Mouse (Mus musculus): ENCODE results near the gene Naa15. TPM values are rescaled to one million over a fixed set of nuclear protein-coding genes. Genes with fewer than 3 reads are reported as not detected.
A peak's percentile ranks its signal among the peaks of the same experiment; 100 is the strongest.
"Not testable (repeated sequence)": the region's sequence is repeated elsewhere in the genome, so short reads cannot be mapped to it uniquely, and the experiment has no call there.

Naa15 gene
- polyA plus RNA-seq, 1 experiment from 2014 or later, result 27.9 TPM

GRCm38 (mm10) chr3:51399531-51399930, 15.4 kb upstream of the Naa15 start:
- WGBS, result 58% methylated on average over 4 of the region's 4 CpGs

DNA sequence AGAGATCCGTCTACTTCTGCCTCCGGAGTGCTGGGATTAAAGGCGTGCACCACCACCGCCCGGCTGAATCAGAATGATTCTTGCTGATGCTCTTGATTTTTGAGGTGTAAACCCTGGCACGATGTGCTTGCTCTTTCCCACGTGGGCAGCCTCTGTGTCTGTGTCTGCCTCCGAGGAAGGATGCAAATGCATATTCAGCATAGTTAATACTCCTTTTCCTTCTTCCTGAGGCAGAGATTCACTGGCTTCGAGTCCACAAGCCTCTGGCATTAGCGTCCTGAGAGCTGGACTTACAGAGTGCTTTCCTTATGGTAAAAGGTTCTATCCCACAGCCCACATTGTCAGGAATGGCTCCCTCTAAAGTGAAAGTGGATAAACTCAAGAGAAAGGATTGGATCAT, 14.3 kb upstream of the Naa15 start:
- H3K36me3 ChIP-seq (ENCODE audit: control insufficient read depth, insufficient read depth, low read length), result peaks cover 6% of the 10 kb centered on the region; the same call in 1 of the 2 replicates
- no peaks in the 10 kb centered on the region for H3K9me3 ChIP-seq (ENCODE audit: control insufficient read depth, low read length)
- WGBS, result 78% methylated on average over 10 of the region's 10 CpGs
- ATAC-seq, result no peak
- no peak overlapping the region for H3K4me2 ChIP-seq (ENCODE audit: low read depth, low read length)
- no peak overlapping the region for H3K27ac ChIP-seq (ENCODE audit: low read length)
- no peak overlapping the region for H3K4me3 ChIP-seq (ENCODE audit: low read length)
- H3K9ac ChIP-seq (ENCODE audit: low read depth, low read length), result no peak overlapping the region
- H3K27me3 ChIP-seq (replicated peaks; ENCODE audit: control insufficient read depth, insufficient read depth, low read length), result no peaks in the 10 kb centered on the region; the same call in 1 of the 2 replicates
- H3K4me1 ChIP-seq (ENCODE audit: control insufficient read depth, insufficient read depth, low read length), result peaks cover 4% of the 10 kb centered on the region

More at GRCm38 (mm10) chr3:51399531-51399930, 15.4 kb upstream of the Naa15 start:
- Histone ChIP-seq H3K27ac (ENCODE audit: low read length) (no peak overlapping the region), H3K27me3 (replicated peaks; ENCODE audit: control insufficient read depth, insufficient read depth, low read length) (no peaks in the 10 kb centered on the region; the same call in 1 of the 2 replicates), H3K4me3 (ENCODE audit: low read length) (no peak overlapping the region), H3K4me2 (ENCODE audit: low read depth, low read length) (no peak overlapping the region), H3K9ac (ENCODE audit: low read depth, low read length) (no peak overlapping the region), H3K9me3 (ENCODE audit: control insufficient read depth, low read length) (no peaks in the 10 kb centered on the region), H3K36me3 (ENCODE audit: control insufficient read depth, insufficient read depth, low read length) (peaks cover 6% of the 10 kb centered on the region; the same call in 1 of the 2 replicates), H3K4me1 (ENCODE audit: control insufficient read depth, insufficient read depth, low read length) (peaks cover 4% of the 10 kb centered on the region)
- ATAC-seq, result no peak

DNA sequence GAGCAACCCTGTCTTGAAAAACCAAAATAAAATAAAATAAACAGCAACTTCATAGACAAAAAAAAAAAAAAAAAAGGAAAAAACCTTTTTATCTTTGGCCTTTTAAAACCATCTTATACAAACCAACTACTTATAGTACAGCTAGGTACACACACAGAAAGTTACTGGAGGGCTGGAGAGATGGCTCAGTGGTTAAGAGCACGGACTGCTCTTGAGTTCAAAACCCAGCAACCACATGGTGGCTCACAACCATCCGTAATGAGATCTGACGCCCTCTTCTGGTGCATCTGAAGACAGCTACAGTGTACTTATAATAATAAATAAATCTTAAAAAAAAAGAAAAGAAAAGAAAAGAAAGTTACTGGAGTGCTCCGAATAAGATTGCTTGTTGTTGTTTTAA, 12.9 kb upstream of the Naa15 start:
- not testable (repeated sequence) for ATAC-seq; H3K9ac ChIP-seq (ENCODE audit: low read depth, low read length); H3K27ac ChIP-seq (ENCODE audit: low read length); H3K36me3 ChIP-seq (ENCODE audit: control insufficient read depth, insufficient read depth, low read length); H3K4me2 ChIP-seq (ENCODE audit: low read depth, low read length); H3K27me3 ChIP-seq (replicated peaks; ENCODE audit: control insufficient read depth, insufficient read depth, low read length); H3K4me3 ChIP-seq (ENCODE audit: low read length); H3K4me1 ChIP-seq (ENCODE audit: control insufficient read depth, insufficient read depth, low read length); H3K9me3 ChIP-seq (ENCODE audit: control insufficient read depth, low read length)
- WGBS, result 70% methylated on average over 4 of the region's 4 CpGs

- Histone ChIP-seq H3K4me1 (ENCODE audit: control insufficient read depth, insufficient read depth, low read length) (peaks cover under 1% of the 10 kb centered on the region; the same call in 1 of the 2 replicates), H3K4me2 (ENCODE audit: low read depth, low read length) (no peak overlapping the region), H3K27ac (ENCODE audit: low read length) (no peak overlapping the region), H3K4me3 (ENCODE audit: low read length) (no peak overlapping the region), H3K9ac (ENCODE audit: low read depth, low read length) (no peak overlapping the region), H3K36me3 (ENCODE audit: control insufficient read depth, insufficient read depth, low read length) (peaks cover 6% of the 10 kb centered on the region; the same call in 1 of the 2 replicates), H3K9me3 (ENCODE audit: control insufficient read depth, low read length) (no peaks in the 10 kb centered on the region), H3K27me3 (replicated peaks; ENCODE audit: control insufficient read depth, insufficient read depth, low read length) (no peaks in the 10 kb centered on the region)
- 92% methylated on average over 12 of the region's 12 CpGs for WGBS
- ATAC-seq, result no peak
Observed at GRCm38 (mm10) chr3:51402628-51403027, 12.3 kb upstream of the Naa15 start.

- H3K27me3 ChIP-seq (replicated peaks; ENCODE audit: control insufficient read depth, insufficient read depth, low read length), result no peaks in the 10 kb centered on the region
- H3K4me1 ChIP-seq (ENCODE audit: control insufficient read depth, insufficient read depth, low read length), result peaks cover 6% of the 10 kb centered on the region; the same call in 1 of the 2 replicates
- H3K27ac ChIP-seq (ENCODE audit: low read length), result peak overlapping the region; percentile 94
- H3K4me2 ChIP-seq (ENCODE audit: low read depth, low read length), result peak overlapping the region; percentile 73
- ATAC-seq, result peak; percentile 17; the same call in 1 of the 2 replicates
- H3K4me3 ChIP-seq (ENCODE audit: low read length), result peak overlapping the region; percentile 88
- 18% methylated on average over 20 of the region's 20 CpGs for WGBS
- no peaks in the 10 kb centered on the region for H3K9me3 ChIP-seq (ENCODE audit: control insufficient read depth, low read length)
- H3K9ac ChIP-seq (ENCODE audit: low read depth, low read length), result peak overlapping the region; percentile 97
- peaks cover 1% of the 10 kb centered on the region; the same call in 1 of the 2 replicates for H3K36me3 ChIP-seq (ENCODE audit: control insufficient read depth, insufficient read depth, low read length)
Observed at GRCm38 (mm10) chr3:51407870-51408560, 6.9 kb upstream of the Naa15 start.

DNA sequence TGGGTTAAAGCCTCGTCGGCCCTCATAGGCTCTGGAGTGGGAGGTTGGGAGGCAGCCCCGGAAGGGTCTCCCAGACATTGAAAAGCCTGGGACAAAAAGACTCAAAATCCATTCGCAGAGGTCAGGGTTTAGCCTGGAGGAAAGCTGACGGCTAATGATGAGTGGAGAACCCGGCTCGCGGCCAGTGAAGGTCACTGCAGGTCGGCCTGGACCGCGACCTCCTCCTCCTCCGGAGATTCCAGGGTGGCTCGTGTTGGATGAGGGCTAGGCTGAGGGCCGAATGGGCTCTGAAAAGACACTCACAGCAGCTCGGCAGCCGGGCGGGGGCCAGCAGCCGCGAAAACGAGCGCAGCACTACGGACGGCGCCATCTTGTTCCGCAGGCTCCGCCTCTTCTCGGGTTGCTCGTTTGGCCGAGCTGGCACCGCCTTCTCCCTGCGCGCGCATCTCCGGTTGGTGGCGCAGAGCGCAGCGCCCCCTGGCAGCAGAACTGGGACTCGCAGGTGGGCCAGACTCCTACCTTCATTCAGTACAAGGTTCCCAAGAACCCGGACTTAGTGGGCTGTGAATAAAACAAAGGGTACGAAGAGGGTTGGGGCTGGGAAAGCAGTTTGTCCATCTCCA, 6.3 kb upstream of the Naa15 start, which contains the start of gene Ndufc1:
Ndufc1 (minus strand) TSS at position 428 of the 623 bp plus-strand sequence.
- H3K9ac ChIP-seq (ENCODE audit: low read depth, low read length), result peak within 1 kb of the TSS; percentile 97
- H3K4me1 ChIP-seq (ENCODE audit: control insufficient read depth, insufficient read depth, low read length), result peaks cover 6% of the 10 kb centered on the region; the same call in 1 of the 2 replicates
- no peaks in the 10 kb centered on the region for H3K36me3 ChIP-seq (ENCODE audit: control insufficient read depth, insufficient read depth, low read length)
- H3K27ac ChIP-seq (ENCODE audit: low read length), result peak within 1 kb of the TSS; percentile 94
- peak; percentile 86 for ATAC-seq
- WGBS, result under 1% methylated on average over 40 of the region's 40 CpGs
- peak within 1 kb of the TSS; percentile 88 for H3K4me3 ChIP-seq (ENCODE audit: low read length)
- no peaks in the 10 kb centered on the region for H3K27me3 ChIP-seq (replicated peaks; ENCODE audit: control insufficient read depth, insufficient read depth, low read length)
- no peaks in the 10 kb centered on the region for H3K9me3 ChIP-seq (ENCODE audit: control insufficient read depth, low read length)
- H3K4me2 ChIP-seq (ENCODE audit: low read depth, low read length), result peak within 1 kb of the TSS; percentile 73

GRCm38 (mm10) chr3:51412457-51412856, 2.5 kb upstream of the Naa15 start:
- Histone ChIP-seq H3K4me1 (ENCODE audit: control insufficient read depth, insufficient read depth, low read length) (peaks cover 12% of the 10 kb centered on the region), H3K4me3 (ENCODE audit: low read length) (no peak overlapping the region), H3K9me3 (ENCODE audit: control insufficient read depth, low read length) (no peaks in the 10 kb centered on the region), H3K27ac (ENCODE audit: low read length) (no peak overlapping the region), H3K27me3 (replicated peaks; ENCODE audit: control insufficient read depth, insufficient read depth, low read length) (no peaks in the 10 kb centered on the region), H3K9ac (ENCODE audit: low read depth, low read length) (no peak overlapping the region), H3K36me3 (ENCODE audit: control insufficient read depth, insufficient read depth, low read length) (no peaks in the 10 kb centered on the region), H3K4me2 (ENCODE audit: low read depth, low read length) (no peak overlapping the region)
- no peak for ATAC-seq
- WGBS, result 85% methylated on average over 7 of the region's 7 CpGs

- Histone ChIP-seq H3K27ac (ENCODE audit: low read length) (peak overlapping the region; percentile 67), H3K27me3 (replicated peaks; ENCODE audit: control insufficient read depth, insufficient read depth, low read length) (no peaks in the 10 kb centered on the region), H3K9me3 (ENCODE audit: control insufficient read depth, low read length) (no peaks in the 10 kb centered on the region), H3K4me3 (ENCODE audit: low read length) (no peak overlapping the region), H3K4me2 (ENCODE audit: low read depth, low read length) (no peak overlapping the region), H3K9ac (ENCODE audit: low read depth, low read length) (no peak overlapping the region), H3K36me3 (ENCODE audit: control insufficient read depth, insufficient read depth, low read length) (no peaks in the 10 kb centered on the region), H3K4me1 (ENCODE audit: control insufficient read depth, insufficient read depth, low read length) (peaks cover 13% of the 10 kb centered on the region)
- WGBS, result 74% methylated on average over 1 of the region's 1 CpGs
- peak; percentile 50 for ATAC-seq
Observed at GRCm38 (mm10) chr3:51413276-51413675, 1.7 kb upstream of the Naa15 start.

- Histone ChIP-seq H3K27me3 (replicated peaks; ENCODE audit: control insufficient read depth, insufficient read depth, low read length) (no peaks in the 10 kb centered on the region), H3K9me3 (ENCODE audit: control insufficient read depth, low read length) (no peaks in the 10 kb centered on the region), H3K4me2 (ENCODE audit: low read depth, low read length) (peak overlapping the region; percentile 82; the same call in 1 of the 2 replicates), H3K4me3 (ENCODE audit: low read length) (peak overlapping the region; percentile 98), H3K9ac (ENCODE audit: low read depth, low read length) (peak overlapping the region; percentile 98), H3K27ac (ENCODE audit: low read length) (peak overlapping the region; percentile 95), H3K4me1 (ENCODE audit: control insufficient read depth, insufficient read depth, low read length) (peaks cover 20% of the 10 kb centered on the region), H3K36me3 (ENCODE audit: control insufficient read depth, insufficient read depth, low read length) (no peaks in the 10 kb centered on the region)
- ATAC-seq, result peak; percentile 61
- WGBS, result under 1% methylated on average over 29 of the region's 30 CpGs
Observed at GRCm38 (mm10) chr3:51416073-51416363, 1.1 kb downstream of the Naa15 start.
